Mouse (Mus musculus): ENCODE results near the gene Pld6. TPM values are rescaled to one million over a fixed set of nuclear protein-coding genes. Genes with fewer than 3 reads are reported as not detected.

Gene Pld6
- total and polyA plus RNA-seq, 3 experiments = 3.1 to 5.5 TPM; not detected in 1

- H3K27ac ChIP-seq (ENCODE audit: control insufficient read depth, low read depth, low read length) = no peak overlapping the region
- H3K27me3 ChIP-seq (ENCODE audit: control insufficient read depth in 1 of 2, insufficient read depth in 2 of 2, low read length in 2 of 2) = no peaks in the 10 kb centered on the region
- TF ChIP-seq MAX (IDR thresholded peaks at IDR 0.05; ENCODE audit: low read length) (no peak), SMC3 (IDR thresholded peaks at IDR 0.05; ENCODE audit: low read depth, low read length) (no peak; the same call in 1 of the 2 replicates), POLR2A (IDR thresholded peaks at IDR 0.05; ENCODE audit: control insufficient read depth in 1 of 2, insufficient read depth in 1 of 2, low read depth in 1 of 2, low read length in 2 of 2, poor library complexity in 1 of 2) (no peak), CTCF (IDR thresholded peaks at IDR 0.05 in 2 of 3, conservative IDR thresholded peaks at IDR 0.05 in 1 of 3; ENCODE audit: control insufficient read depth in 1 of 3, insufficient read depth in 1 of 3, low read depth in 2 of 3, low read length in 3 of 3, poor library complexity in 1 of 3, severe bottlenecking in 1 of 3) (0 out of 6 replicates have a peak, but pooled peaks of 1 of the 3 experiments have one; percentile 15)
- no peak overlapping the region for H3K4me3 ChIP-seq (ENCODE audit: control insufficient read depth in 1 of 2, insufficient read depth in 1 of 2, low read depth in 2 of 2, low read length in 2 of 2)
- peaks cover 2 to 27% of the 10 kb centered on the region in 2 experiments for H3K36me3 ChIP-seq (ENCODE audit: control insufficient read depth in 1 of 2, insufficient read depth in 2 of 2, low read length in 2 of 2)
- H3K9ac ChIP-seq (ENCODE audit: control insufficient read depth, low read depth, low read length, poor library complexity, severe bottlenecking) = no peak overlapping the region
- DNase-seq (ENCODE audit: low read depth, low spot score) = no peak
- no peaks in the 10 kb centered on the region for H3K79me2 ChIP-seq (ENCODE audit: control insufficient read depth, insufficient read depth, low read length, poor library complexity)
- peaks cover 17 to 19% of the 10 kb centered on the region in 2 experiments for H3K4me1 ChIP-seq (ENCODE audit: control insufficient read depth in 1 of 2, insufficient read depth in 2 of 2, low read length in 2 of 2)
- H3K9me3 ChIP-seq (replicated peaks; ENCODE audit: insufficient read depth, low read length) = no peaks in the 10 kb centered on the region
Measured at GRCm38 (mm10) chr11:59775435-59776148, 11.9 kb downstream of the Pld6 start.

- TF ChIP-seq NRF1 (IDR thresholded peaks at IDR 0.05; ENCODE audit: insufficient read depth, low read depth, low read length, poor library complexity, severe bottlenecking) (no peak), HCFC1 (IDR thresholded peaks at IDR 0.05; ENCODE audit: low read depth, low read length) (0 out of 2 replicates have a peak, but pooled peaks have one; percentile 44), SIN3A (IDR thresholded peaks at IDR 0.05; ENCODE audit: low read length) (peak; percentile 81), USF1 (IDR thresholded peaks at IDR 0.05; ENCODE audit: low read depth, low read length) (0 out of 2 replicates have a peak, but pooled peaks have one; percentile 35), RCOR1 (IDR thresholded peaks at IDR 0.05; ENCODE audit: low read depth, low read length) (peak; percentile 90), POLR2AphosphoS2 (IDR thresholded peaks at IDR 0.05; ENCODE audit: low read length) (no peak), ELF1 (IDR thresholded peaks at IDR 0.05; ENCODE audit: low read depth, low read length) (0 out of 2 replicates have a peak, but pooled peaks have one; percentile 23), CHD2 (IDR thresholded peaks at IDR 0.05; ENCODE audit: low read length) (no peak), UBTF (IDR thresholded peaks at IDR 0.05; ENCODE audit: borderline replicate concordance, insufficient read depth, low read depth, low read length) (no peak), BHLHE40 (IDR thresholded peaks at IDR 0.05; ENCODE audit: borderline replicate concordance, low read depth, low read length) (0 out of 2 replicates have a peak, but pooled peaks have one; percentile 49), NELFE (IDR thresholded peaks at IDR 0.05; ENCODE audit: low read depth, low read length) (peak; percentile 40; the same call in 1 of the 2 replicates), RAD21 (IDR thresholded peaks at IDR 0.05; ENCODE audit: low read depth, low read length) (no peak), MAX (IDR thresholded peaks at IDR 0.05; ENCODE audit: low read length) (no peak; the same call in 1 of the 2 replicates), MYB (IDR thresholded peaks at IDR 0.05; ENCODE audit: low read depth, low read length) (0 out of 2 replicates have a peak, but pooled peaks have one; percentile 52), ZNF384 (IDR thresholded peaks at IDR 0.05; ENCODE audit: low read depth, low read length) (peak; percentile 42; the same call in 1 of the 2 replicates), MYC (IDR thresholded peaks at IDR 0.05; ENCODE audit: low read depth, low read length) (peak; percentile 83; the same call in 1 of the 2 replicates), MXI1 (IDR thresholded peaks at IDR 0.05; ENCODE audit: low read depth, low read length) (peak; percentile 75), TCF12 (IDR thresholded peaks at IDR 0.05; ENCODE audit: low read depth, low read length) (peak; percentile 53), JUND (IDR thresholded peaks at IDR 0.05; ENCODE audit: low read depth, low read length) (0 out of 2 replicates have a peak, but pooled peaks have one; percentile 5), SMC3 (IDR thresholded peaks at IDR 0.05; ENCODE audit: low read depth, low read length) (peak; percentile 28), ETS1 (IDR thresholded peaks at IDR 0.05; ENCODE audit: low read depth, low read length) (peak; percentile 85), TAL1 (IDR thresholded peaks at IDR 0.05; ENCODE audit: low read length) (no peak), GATA1 (IDR thresholded peaks at IDR 0.05; ENCODE audit: low read depth, low read length) (peak; percentile 88), POLR2AphosphoS5 (IDR thresholded peaks at IDR 0.05; ENCODE audit: borderline replicate concordance, low read depth, low read length) (no peak), POLR2A (IDR thresholded peaks at IDR 0.05; ENCODE audit: control insufficient read depth in 1 of 2, insufficient read depth in 1 of 2, low read depth in 1 of 2, low read length in 2 of 2, poor library complexity in 1 of 2) (no peak), EP300 (IDR thresholded peaks at IDR 0.05; ENCODE audit: low read depth in 1 of 2, low read length in 2 of 2) (peak; percentile 73 to 83)
- peaks cover 21% of the 10 kb centered on the region in 2 experiments for H3K4me1 ChIP-seq (ENCODE audit: control insufficient read depth in 1 of 2, insufficient read depth in 2 of 2, low read length in 2 of 2)
- peaks cover 2 to 29% of the 10 kb centered on the region in 2 experiments for H3K36me3 ChIP-seq (ENCODE audit: control insufficient read depth in 1 of 2, insufficient read depth in 2 of 2, low read length in 2 of 2)
- H3K79me2 ChIP-seq (ENCODE audit: control insufficient read depth, insufficient read depth, low read length, poor library complexity) = no peaks in the 10 kb centered on the region
- H3K4me3 ChIP-seq (ENCODE audit: control insufficient read depth in 1 of 2, insufficient read depth in 1 of 2, low read depth in 2 of 2, low read length in 2 of 2) = peak overlapping the region; percentile 26 to 28
- no peaks in the 10 kb centered on the region for H3K9me3 ChIP-seq (replicated peaks; ENCODE audit: insufficient read depth, low read length)
- DNase-seq (ENCODE audit: low read depth, low spot score) = peak; percentile 89
- H3K9ac ChIP-seq (ENCODE audit: control insufficient read depth, low read depth, low read length, poor library complexity, severe bottlenecking) = peak overlapping the region; percentile 27
- no peaks in the 10 kb centered on the region for H3K27me3 ChIP-seq (ENCODE audit: control insufficient read depth in 1 of 2, insufficient read depth in 2 of 2, low read length in 2 of 2)
- peak overlapping the region; percentile 77 for H3K27ac ChIP-seq (ENCODE audit: control insufficient read depth, low read depth, low read length)
Measured at GRCm38 (mm10) chr11:59774522-59774921, 12.9 kb downstream of the Pld6 start.
